Mouse (Mus musculus) cortical plate, adult 2 months (tissue): ENCODE results near the gene Tmem30c.

Experiments
- CTCF ChIP-seq: fragments of 200-500 bp; IDR thresholded peaks from 2 replicates; pipeline ENCODE4 v1.5.1; 2011; ENCODE audit warnings: mild to moderate bottlenecking, control low read depth, low read length; ENCODE audit not compliant: insufficient read depth; ENCODE audit errors: extremely low read depth
- POLR2A ChIP-seq: fragments of 200-500 bp; IDR thresholded peaks from 2 replicates; pipeline ENCODE4 v1.6.1; 2011; ENCODE audit warnings: mild to moderate bottlenecking, low read length, control low read depth; ENCODE audit not compliant: insufficient read depth; ENCODE audit errors: extremely low read depth

GRCm38 (mm10) chr16:57319284-57320124, 26.8 kb upstream of the Tmem30c start:
- TF ChIP-seq CTCF (no peak), POLR2A (no peak)
